Mouse (Mus musculus) CH12.LX (cell line): ENCODE results near the gene Lsm10. TPM values are rescaled to one million over a fixed set of nuclear protein-coding genes. Genes with fewer than 3 reads are reported as not detected.

ENCODE experiments used
- DNase-seq: peaks from one replicate; pipeline ENCODE4 v3.0.0-alpha.2; 2013; ENCODE audit errors: extremely low read depth
- H3K27ac ChIP-seq: 2 replicates; pipeline ENCODE4 v1.5.1; 2012; ENCODE audit warnings: low read depth, mild to moderate bottlenecking, control low read depth, moderate library complexity; ENCODE audit not compliant: insufficient read depth
- H3K27me3 ChIP-seq: replicated peaks from 2 replicates; pipeline ENCODE3; 2012; ENCODE audit warnings: inconsistent platforms
- H3K36me3 ChIP-seq, 2 experiments: replicated peaks in 1 of 2; 2 replicates each; pipeline versions ENCODE3 to v1.6.1; 2012; ENCODE audit warnings: inconsistent platforms in 1 of 2, low read length in 1 of 2, mild to moderate bottlenecking in 1 of 2, mixed read lengths in 1 of 2, moderate library complexity in 1 of 2; ENCODE audit not compliant: control insufficient read depth in 1 of 2, insufficient read depth in 1 of 2
- H3K4me1 ChIP-seq, 2 experiments: 2 replicates each; pipeline ENCODE4 v1.6.1; 2012; ENCODE audit warnings: inconsistent platforms in 1 of 2, moderate library complexity in 1 of 2; ENCODE audit not compliant: insufficient read depth in 2 of 2, control insufficient read depth in 1 of 2
- H3K4me2 ChIP-seq: 2 replicates; pipeline ENCODE4 v1.6.1; 2012; ENCODE audit warnings: low read depth, mild to moderate bottlenecking, control low read depth; ENCODE audit not compliant: poor library complexity, insufficient read depth, severe bottlenecking
- H3K4me3 ChIP-seq, 3 experiments: fragments of 150-350 bp in 1 of 3; sonication (generic) in 1 of 3; replicated peaks in 1 of 3; 2 replicates each; pipeline versions ENCODE3 to v1.5.1; 2011 to 2012; ENCODE audit warnings: low read depth in 2 of 3, low read length in 2 of 3, mild to moderate bottlenecking in 2 of 3, moderate library complexity in 2 of 3, control low read depth in 1 of 3, improper control_type of control experiment in 1 of 3, inconsistent platforms in 1 of 3, mixed read lengths in 1 of 3; ENCODE audit not compliant: poor library complexity in 1 of 3
- H3K79me2 ChIP-seq: replicated peaks from 2 replicates; pipeline ENCODE4 v1.6.1; 2012; ENCODE audit warnings: mild to moderate bottlenecking, moderate library complexity; ENCODE audit not compliant: control insufficient read depth, poor library complexity, insufficient read depth, severe bottlenecking; ENCODE audit errors: extremely low read depth
- H3K9ac ChIP-seq: 2 replicates; pipeline ENCODE4 v1.6.1; 2012; ENCODE audit warnings: low read depth, mild to moderate bottlenecking, control low read depth, moderate library complexity; ENCODE audit not compliant: insufficient read depth
- H3K9me3 ChIP-seq: replicated peaks from 2 replicates; pipeline ENCODE3; 2012; ENCODE audit warnings: low read length, inconsistent platforms, mixed read lengths
- CHD1 ChIP-seq: IDR thresholded peaks from 2 replicates; pipeline ENCODE4 v1.6.1; 2012; ENCODE audit warnings: low read depth, low read length, improper control_type of control experiment, inconsistent platforms
- CHD2 ChIP-seq: IDR thresholded peaks from 2 replicates; pipeline ENCODE4 v1.6.1; 2011; ENCODE audit warnings: low read length, improper control_type of control experiment
- CTCF ChIP-seq, 2 experiments: IDR thresholded peaks in 1 of 2; conservative IDR thresholded peaks in 1 of 2; 2 replicates each; pipeline ENCODE4 v1.5.1; 2011 to 2012; ENCODE audit warnings: low read depth in 2 of 2, low read length in 2 of 2, improper control_type of control experiment in 1 of 2, inconsistent platforms in 1 of 2, mild to moderate bottlenecking in 1 of 2, moderate library complexity in 1 of 2
- E2F4 ChIP-seq: IDR thresholded peaks from 2 replicates; pipeline ENCODE4 v1.6.1; 2011; ENCODE audit warnings: low read depth, low read length, improper control_type of control experiment; ENCODE audit not compliant: insufficient replicate concordance
- ELF1 ChIP-seq: IDR thresholded peaks from 2 replicates; pipeline ENCODE4 v1.6.1; 2014; ENCODE audit warnings: low read depth, mild to moderate bottlenecking, inconsistent platforms, low read length, improper control_type of control experiment
- ETS1 ChIP-seq: conservative IDR thresholded peaks from 2 replicates; pipeline ENCODE4 v1.6.1; 2012; ENCODE audit warnings: low read depth, mild to moderate bottlenecking, inconsistent platforms, low read length, improper control_type of control experiment, moderate library complexity
- GABPA ChIP-seq: IDR thresholded peaks from 2 replicates; pipeline ENCODE4 v1.6.1; 2012; ENCODE audit warnings: low read depth, low read length, improper control_type of control experiment, inconsistent platforms; ENCODE audit not compliant: insufficient replicate concordance
- HCFC1 ChIP-seq: IDR thresholded peaks from 2 replicates; pipeline ENCODE4 v1.6.1; 2012; ENCODE audit warnings: low read depth, mild to moderate bottlenecking, inconsistent platforms, low read length, improper control_type of control experiment
- IRF4 ChIP-seq: IDR thresholded peaks from 2 replicates; pipeline ENCODE4 v1.6.1; 2014; ENCODE audit warnings: low read depth, mild to moderate bottlenecking, inconsistent platforms, low read length, improper control_type of control experiment
- JUND ChIP-seq: conservative IDR thresholded peaks from 2 replicates; pipeline ENCODE4 v1.6.1; 2011; ENCODE audit warnings: low read depth, low read length, improper control_type of control experiment
- KAT2A ChIP-seq: IDR thresholded peaks from 2 replicates; pipeline ENCODE4 v1.6.1; 2012; ENCODE audit warnings: low read length, improper control_type of control experiment, inconsistent platforms; ENCODE audit not compliant: insufficient replicate concordance
- MAZ ChIP-seq: IDR thresholded peaks from 2 replicates; pipeline ENCODE4 v1.6.1; 2012; ENCODE audit warnings: low read depth, mild to moderate bottlenecking, inconsistent platforms, low read length, improper control_type of control experiment, moderate library complexity
- MEF2A ChIP-seq: IDR thresholded peaks from 2 replicates; pipeline ENCODE4 v1.6.1; 2014; ENCODE audit warnings: low read depth, mild to moderate bottlenecking, inconsistent platforms, low read length, improper control_type of control experiment, borderline replicate concordance
- MYC ChIP-seq: IDR thresholded peaks from 2 replicates; pipeline ENCODE4 v1.6.1; 2011; ENCODE audit warnings: low read depth, mild to moderate bottlenecking, improper control_type of control experiment, low read length
- NELFE ChIP-seq: IDR thresholded peaks from 2 replicates; pipeline ENCODE4 v1.6.1; 2011; ENCODE audit warnings: low read depth, low read length, improper control_type of control experiment
- NRF1 ChIP-seq: IDR thresholded peaks from 2 replicates; pipeline ENCODE4 v1.6.1; 2014; ENCODE audit warnings: low read depth, mild to moderate bottlenecking, inconsistent platforms, low read length, improper control_type of control experiment, moderate library complexity
- PAX5 ChIP-seq: IDR thresholded peaks from 2 replicates; pipeline ENCODE4 v1.6.1; 2012; ENCODE audit warnings: low read length, inconsistent platforms, mixed read lengths
- POLR2A ChIP-seq: IDR thresholded peaks from 2 replicates; pipeline ENCODE4 v1.6.1; 2011; ENCODE audit warnings: low read depth, mild to moderate bottlenecking, improper control_type of control experiment, low read length
- POLR2AphosphoS2 ChIP-seq: IDR thresholded peaks from 2 replicates; pipeline ENCODE4 v1.6.1; 2011; ENCODE audit warnings: low read depth, low read length, improper control_type of control experiment
- RCOR1 ChIP-seq: conservative IDR thresholded peaks from 2 replicates; pipeline ENCODE4 v1.6.1; 2012; ENCODE audit warnings: low read depth, mild to moderate bottlenecking, inconsistent platforms, low read length, improper control_type of control experiment
- SMC3 ChIP-seq: IDR thresholded peaks from 2 replicates; pipeline ENCODE4 v1.6.1; 2011; ENCODE audit warnings: low read depth, low read length, improper control_type of control experiment
- TBP ChIP-seq: conservative IDR thresholded peaks from 2 replicates; pipeline ENCODE4 v1.6.1; 2011; ENCODE audit warnings: low read depth, low read length, improper control_type of control experiment
- USF1 ChIP-seq: IDR thresholded peaks from 2 replicates; pipeline ENCODE4 v1.6.1; 2014; ENCODE audit warnings: low read depth, mild to moderate bottlenecking, inconsistent platforms, low read length, improper control_type of control experiment
- ZC3H11A ChIP-seq: IDR thresholded peaks from 2 replicates; pipeline ENCODE4 v1.6.1; 2012; ENCODE audit warnings: low read depth, mild to moderate bottlenecking, inconsistent platforms, low read length, improper control_type of control experiment
- ZKSCAN1 ChIP-seq: IDR thresholded peaks from 2 replicates; pipeline ENCODE4 v1.6.1; 2012; ENCODE audit warnings: low read depth, inconsistent platforms, low read length, improper control_type of control experiment, borderline replicate concordance
- ZMIZ1 ChIP-seq: IDR thresholded peaks from 2 replicates; pipeline ENCODE4 v1.6.1; 2012; ENCODE audit warnings: low read depth, mild to moderate bottlenecking, inconsistent platforms, low read length, improper control_type of control experiment
- dilution Hi-C: fragments of 300-500 bp; cut with MboI; formaldehyde crosslinking; loops from 2 replicates; pipeline ENCODE4 v1.14.3; 2020; ENCODE audit warnings: low sequenced_read_pairs; ENCODE audit not compliant: extremely low pct_unique_long_range_greater_than_20kb, extremely low pct_ligation_motif_present
- in situ Hi-C: fragments of 300-500 bp; cut with MboI; formaldehyde crosslinking; loops from 3 replicates; pipeline ENCODE4 v1.14.3; 2019; ENCODE audit warnings: low sequenced_read_pairs, low pct_ligation_motif_present, low pct_unique_long_range_greater_than_20kb, mixed read lengths
- polyA plus RNA-seq: library from polyadenylated mRNA; unstranded; fragments of >175 nt; gene quantifications from 2 replicates; pipeline ENCODE4 v1.2.1, GENCODE M21; 2012; ENCODE audit warnings: low read depth; ENCODE audit not compliant: insufficient read length
- total RNA-seq, 2 experiments: library from RNA; depleted of rRNA; stranded (reverse); fragments of 300-350 nt in 1 of 2; fragments of >200 nt in 1 of 2; gene quantifications; 2 replicates each; pipeline ENCODE4 v1.2.3; 2012 to 2014

Gene Lsm10
- total and polyA plus RNA-seq, 3 experiments: 49.2 to 63.9 (median 52.1) TPM

- Histone ChIP-seq H3K4me3 (no peak overlapping the region), H3K36me3 (no peaks in the 10 kb centered on the region), H3K79me2 (no peaks in the 10 kb centered on the region), H3K9ac (no peak overlapping the region), H3K4me1 (peaks cover 4 to 12% of the 10 kb centered on the region in 2 experiments; a peak in 3 of 4 replicates), H3K27ac (no peak overlapping the region), H3K4me2 (no peak overlapping the region), H3K27me3 (no peaks in the 10 kb centered on the region), H3K9me3 (no peaks in the 10 kb centered on the region)
- TF ChIP-seq ZKSCAN1: no peak
- TF ChIP-seq ETS1: no peak
- TF ChIP-seq CHD1: no peak
- TF ChIP-seq RCOR1: no peak
- TF ChIP-seq SMC3: no peak
- TF ChIP-seq NRF1: no peak
- TF ChIP-seq IRF4: no peak
- no peak for TF ChIP-seq POLR2AphosphoS2
- TF ChIP-seq USF1: no peak
- TF ChIP-seq POLR2A: no peak
- no peak for TF ChIP-seq MAZ
- TF ChIP-seq GABPA: no peak
- TF ChIP-seq NELFE: no peak
- TF ChIP-seq ZMIZ1: no peak
- TF ChIP-seq CHD2: no peak
- no peak for TF ChIP-seq CTCF (conservative IDR thresholded peaks at IDR 0.05 in 1 of 2, IDR thresholded peaks at IDR 0.05 in 1 of 2; ENCODE audit: low read depth in 2 of 2, low read length in 2 of 2)
- dilution Hi-C loops: no loop called here
- no peak for DNase-seq
- in situ Hi-C loops: no loop called here
Measured at GRCm38 (mm10) chr4:126062856-126063255, 33.6 kb upstream of the Lsm10 start.

DNA sequence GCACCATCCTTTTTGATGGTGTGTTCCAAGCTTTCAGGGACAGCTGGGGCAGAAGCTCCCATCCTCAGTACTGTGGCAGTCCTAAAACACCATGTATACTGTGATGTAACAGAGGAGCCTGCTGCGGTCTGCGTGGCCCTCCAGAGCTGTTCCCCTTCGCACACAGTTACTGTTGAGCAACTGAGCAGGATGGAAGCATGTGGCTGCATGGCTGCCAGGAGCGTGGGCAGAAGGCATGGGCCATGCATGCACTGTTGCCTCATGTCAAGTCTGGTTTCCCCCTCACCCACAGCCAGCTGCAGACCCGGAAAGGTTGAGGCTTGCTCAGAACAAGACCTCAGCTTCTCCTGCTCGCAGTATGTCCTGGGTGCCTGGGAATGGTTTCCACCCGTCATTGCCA lies 31.2 kb upstream of the Lsm10 start:
- dilution Hi-C loops (no loop called here), in situ Hi-C loops (no loop called here)
- Histone ChIP-seq H3K36me3 (no peaks in the 10 kb centered on the region), H3K4me3 (no peak overlapping the region), H3K27me3 (no peaks in the 10 kb centered on the region), H3K79me2 (no peaks in the 10 kb centered on the region), H3K9ac (no peak overlapping the region), H3K9me3 (peaks cover 3% of the 10 kb centered on the region), H3K4me2 (no peak overlapping the region), H3K4me1 (peaks cover 6 to 10% of the 10 kb centered on the region in 2 experiments; a peak in 3 of 4 replicates), H3K27ac (no peak overlapping the region)
- TF ChIP-seq ETS1: no peak
- TF ChIP-seq ZC3H11A: no peak
- no peak for TF ChIP-seq TBP
- TF ChIP-seq POLR2AphosphoS2: no peak
- no peak for TF ChIP-seq RCOR1
- no peak for TF ChIP-seq ELF1
- TF ChIP-seq E2F4: no peak
- no peak for TF ChIP-seq MEF2A
- TF ChIP-seq SMC3: no peak
- TF ChIP-seq ZMIZ1: no peak
- no peak for TF ChIP-seq GABPA
- TF ChIP-seq MYC: no peak
- TF ChIP-seq JUND: no peak
- TF ChIP-seq HCFC1: no peak
- TF ChIP-seq PAX5: no peak
- TF ChIP-seq CHD2: no peak
- no peak for TF ChIP-seq MAZ
- TF ChIP-seq KAT2A: no peak
- no peak for TF ChIP-seq POLR2A
- TF ChIP-seq CTCF (conservative IDR thresholded peaks at IDR 0.05 in 1 of 2, IDR thresholded peaks at IDR 0.05 in 1 of 2; ENCODE audit: low read depth in 2 of 2, low read length in 2 of 2): no peak
- no peak for DNase-seq
